Mouse (Mus musculus) leukemia stem cell, adult 10-12 weeks (primary cell): ENCODE results near the gene 3830406C13Rik. TPM values are rescaled to one million over a fixed set of nuclear protein-coding genes. Genes with fewer than 3 reads are reported as not detected.

ENCODE experiments used
- polyA plus RNA-seq: library from polyadenylated mRNA; stranded (reverse); fragments of >175 nt; gene quantifications from 2 replicates; pipeline ENCODE4 v1.2.3, GENCODE M21; 2012; ENCODE audit warnings: low replicate concordance

The 3830406C13Rik gene
- polyA plus RNA-seq, result 0.36 and 4.0 TPM in 2 replicates

GRCm38 (mm10) chr14:12284141-12284912 lies at the start of gene 3830406C13Rik:
Gene 3830406C13Rik, plus strand, starts transcription at chr14:12284173.

GRCm38 (mm10) chr14:12283641-12284040 lies 332 bp upstream of the 3830406C13Rik start, which contains the start of gene Gm49355:
Gene Gm49355, plus strand, starts transcription at chr14:12283976.

DNA sequence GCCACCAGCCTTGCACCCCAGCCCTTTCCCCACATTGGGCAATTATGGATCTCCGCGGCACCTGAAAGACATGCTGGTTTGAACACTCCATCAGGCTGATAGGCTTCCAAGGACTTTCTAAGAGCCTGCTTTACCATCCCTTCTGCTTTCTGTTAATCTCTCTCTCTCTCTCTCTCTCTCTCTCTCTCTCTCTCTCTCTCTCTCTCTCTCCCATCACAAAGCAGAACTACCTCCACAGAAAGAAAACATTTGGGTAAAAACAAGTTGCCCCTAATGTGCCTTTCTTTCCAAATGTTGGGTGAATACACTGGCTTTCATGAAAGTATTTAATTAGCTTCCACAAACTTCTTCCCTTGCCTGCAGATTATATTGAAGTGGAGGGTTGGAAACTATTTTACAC lies 64.1 kb downstream of the 3830406C13Rik start, which contains the start of gene Fezf2:
Gene Fezf2 (minus strand): TSS at position 101 of the 400 bp plus-strand sequence.

Other genes with a start within 250 kb of the 3830406C13Rik start
- gene Gm49355, start 197 bp upstream of the 3830406C13Rik start, polyA plus RNA-seq, result not detected in 2 replicates
- not detected in 2 replicates for gene Fezf2, start 64.0 kb downstream of the 3830406C13Rik start, polyA plus RNA-seq